Mouse (Mus musculus): ENCODE measurements around the gene Rnft2. TPM values are rescaled to one million over a fixed set of nuclear protein-coding genes. Genes with fewer than 3 reads are reported as not detected.

Rnft2 gene
- polyA plus RNA-seq, 1 experiment from 2014 or later: 4.9 TPM

- H3K36me3 ChIP-seq (replicated peaks): peaks cover 32% of the 10 kb centered on the region
- no peak overlapping the region for H3K27ac ChIP-seq
- WGBS: 85% methylated on average over 5 of the region's 5 CpGs
- H3K27me3 ChIP-seq (ENCODE audit: poor library complexity, severe bottlenecking): peaks cover 31% of the 10 kb centered on the region
- peaks cover 12% of the 10 kb centered on the region for H3K4me1 ChIP-seq
- H3K9me3 ChIP-seq: no peaks in the 10 kb centered on the region
- H3K4me3 ChIP-seq: no peak overlapping the region
- no peak for DNase-seq (ENCODE audit: extremely low spot score, low spot score)
Observed at GRCm38 (mm10) chr5:118265366-118265765, 20.4 kb upstream of the Rnft2 start.

DNA sequence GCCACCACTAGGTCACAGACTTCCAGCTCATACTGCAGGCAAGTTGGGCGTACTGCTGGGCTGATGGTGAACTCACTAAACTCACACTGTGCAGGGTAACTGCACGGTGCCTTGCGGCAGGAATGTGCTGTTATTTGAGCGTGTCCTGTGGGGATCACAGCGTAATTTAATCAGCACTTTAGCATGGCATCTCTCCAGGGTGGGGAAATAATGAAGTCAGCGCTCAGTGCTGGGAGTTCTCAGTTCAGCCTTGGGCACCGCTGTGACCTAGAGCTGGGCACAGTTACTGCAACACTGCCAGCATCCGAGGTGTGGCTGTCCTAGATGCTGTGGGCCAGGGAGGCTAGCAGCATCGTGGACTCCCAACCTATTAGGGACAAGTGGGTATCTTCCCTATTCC lies 19.4 kb upstream of the Rnft2 start:
- 87% methylated on average over 9 of the region's 9 CpGs for WGBS

DNA sequence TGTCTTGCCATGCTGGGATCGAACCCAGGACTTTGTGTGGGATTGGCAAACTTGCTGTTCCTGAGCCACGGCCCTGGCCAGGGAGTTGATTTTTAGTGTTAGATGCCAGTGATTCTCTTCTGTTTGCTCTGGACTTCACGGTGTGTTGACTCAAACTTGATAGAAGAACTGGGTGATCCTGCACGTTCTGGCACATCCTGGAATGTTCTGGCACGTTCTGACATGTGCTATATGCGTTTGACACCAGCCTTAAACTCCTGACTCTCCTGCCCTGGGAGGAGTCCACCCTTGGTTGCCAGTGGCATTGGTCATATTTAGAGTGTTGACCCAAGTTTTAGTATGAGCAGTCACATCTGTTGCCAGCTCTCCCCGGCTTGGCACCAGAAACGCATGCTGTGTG lies 17.5 kb upstream of the Rnft2 start:
- Histone ChIP-seq H3K27ac (no peak overlapping the region), H3K4me3 (no peak overlapping the region), H3K36me3 (replicated peaks) (peaks cover 62% of the 10 kb centered on the region), H3K9me3 (no peaks in the 10 kb centered on the region), H3K27me3 (ENCODE audit: poor library complexity, severe bottlenecking) (peaks cover 6% of the 10 kb centered on the region; the same call in 1 of the 2 replicates), H3K4me1 (peaks cover 10% of the 10 kb centered on the region)
- no peak for DNase-seq (ENCODE audit: extremely low spot score, low spot score)
- WGBS: 95% methylated on average over 8 of the region's 8 CpGs

More for the DNA sequence above, 19.4 kb upstream of the Rnft2 start:
- Histone ChIP-seq H3K27me3 (ENCODE audit: poor library complexity, severe bottlenecking) (peaks cover 20% of the 10 kb centered on the region), H3K9me3 (no peaks in the 10 kb centered on the region), H3K27ac (no peak overlapping the region), H3K4me3 (no peak overlapping the region), H3K4me1 (peaks cover 12% of the 10 kb centered on the region), H3K36me3 (replicated peaks) (peaks cover 43% of the 10 kb centered on the region)
- DNase-seq (ENCODE audit: extremely low spot score, low spot score): no peak

DNA sequence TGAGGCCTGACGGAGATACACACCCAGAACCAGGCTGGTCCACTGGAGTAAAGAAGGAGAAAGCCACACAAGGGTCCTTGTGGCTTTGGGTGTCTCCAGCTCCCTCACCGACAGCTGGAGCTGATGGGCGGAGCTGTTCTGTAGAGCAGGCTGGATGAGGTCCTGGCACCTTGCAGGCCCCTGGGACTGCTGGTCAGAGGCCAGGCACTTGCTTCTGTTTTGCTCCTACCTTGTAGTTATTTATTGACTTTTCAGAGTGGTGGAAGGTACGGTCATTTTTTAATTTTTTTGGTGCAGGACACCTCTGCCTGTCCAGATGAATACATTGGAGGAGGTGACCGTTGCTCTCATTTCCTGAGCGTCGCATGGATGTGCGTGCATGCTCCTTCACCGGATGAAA lies 16.3 kb upstream of the Rnft2 start:
- Histone ChIP-seq H3K9me3 (no peaks in the 10 kb centered on the region), H3K27ac (no peak overlapping the region), H3K27me3 (ENCODE audit: poor library complexity, severe bottlenecking) (no peaks in the 10 kb centered on the region), H3K36me3 (replicated peaks) (peaks cover 74% of the 10 kb centered on the region), H3K4me3 (no peak overlapping the region), H3K4me1 (peaks cover 7% of the 10 kb centered on the region)
- DNase-seq (ENCODE audit: extremely low spot score, low spot score): no peak
- 92% methylated on average over 9 of the region's 9 CpGs for WGBS

GRCm38 (mm10) chr5:118260642-118261041 lies 15.7 kb upstream of the Rnft2 start:
- DNase-seq (ENCODE audit: extremely low spot score, low spot score): no peak
- peaks cover 79% of the 10 kb centered on the region for H3K36me3 ChIP-seq (replicated peaks)
- WGBS: 95% methylated on average over 11 of the region's 11 CpGs
- peaks cover 7% of the 10 kb centered on the region for H3K4me1 ChIP-seq
- no peak overlapping the region for H3K4me3 ChIP-seq
- no peaks in the 10 kb centered on the region for H3K27me3 ChIP-seq (ENCODE audit: poor library complexity, severe bottlenecking)
- H3K27ac ChIP-seq: no peak overlapping the region
- H3K9me3 ChIP-seq: no peaks in the 10 kb centered on the region

DNA sequence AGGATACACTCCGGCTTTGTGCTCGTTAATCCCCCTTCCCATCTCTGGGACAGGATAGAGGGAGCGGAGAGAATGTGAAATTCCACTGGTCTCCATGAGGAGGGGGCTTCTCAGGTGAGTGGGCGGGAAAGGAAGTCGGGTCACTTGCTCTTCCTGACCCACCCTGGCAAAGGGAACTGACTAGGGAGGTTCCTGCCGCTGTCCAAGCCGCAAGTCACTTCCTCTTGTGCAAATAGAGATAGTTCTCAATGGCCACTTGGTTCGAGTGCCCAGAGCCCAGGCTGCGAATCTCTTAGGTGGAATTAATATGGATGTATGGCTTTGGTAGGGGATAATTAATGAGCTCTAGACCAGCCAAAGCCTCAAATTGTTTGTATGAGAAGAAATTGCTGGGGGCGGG lies 15.1 kb upstream of the Rnft2 start:
- no peaks in the 10 kb centered on the region for H3K9me3 ChIP-seq
- no peak overlapping the region for H3K27ac ChIP-seq
- WGBS: 89% methylated on average over 10 of the region's 10 CpGs
- no peaks in the 10 kb centered on the region for H3K27me3 ChIP-seq (ENCODE audit: poor library complexity, severe bottlenecking)
- DNase-seq (ENCODE audit: extremely low spot score, low spot score): no peak
- peaks cover 7% of the 10 kb centered on the region for H3K4me1 ChIP-seq
- peaks cover 81% of the 10 kb centered on the region for H3K36me3 ChIP-seq (replicated peaks)
- no peak overlapping the region for H3K4me3 ChIP-seq

DNA sequence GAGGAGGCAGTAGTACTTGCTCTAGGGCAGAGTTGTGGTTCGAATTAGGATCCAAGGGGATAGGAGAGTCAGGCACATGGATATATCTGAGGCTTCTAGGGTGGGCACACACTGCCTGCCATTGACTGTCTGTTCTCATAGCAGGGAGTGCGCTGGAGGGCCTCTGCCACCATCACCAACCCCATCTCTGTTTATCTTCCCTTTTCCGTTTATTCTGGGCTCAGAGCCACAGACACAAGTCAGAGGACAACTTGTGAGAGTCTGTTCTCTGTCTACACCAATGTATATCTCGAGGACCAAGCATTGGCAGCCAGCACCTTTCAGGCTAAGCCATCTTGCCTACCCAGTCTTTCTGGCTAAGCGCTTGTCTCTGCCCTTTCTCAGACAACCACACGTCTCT lies 14.7 kb upstream of the Rnft2 start:
- no peak for DNase-seq (ENCODE audit: extremely low spot score, low spot score)
- no peaks in the 10 kb centered on the region for H3K9me3 ChIP-seq
- no peak overlapping the region for H3K4me3 ChIP-seq
- H3K27ac ChIP-seq: no peak overlapping the region
- H3K27me3 ChIP-seq (ENCODE audit: poor library complexity, severe bottlenecking): no peaks in the 10 kb centered on the region
- WGBS: 95% methylated on average over 6 of the region's 6 CpGs
- H3K36me3 ChIP-seq (replicated peaks): peaks cover 81% of the 10 kb centered on the region
- H3K4me1 ChIP-seq: peaks cover 7% of the 10 kb centered on the region

- Histone ChIP-seq H3K4me1 (peaks cover 7% of the 10 kb centered on the region), H3K27me3 (ENCODE audit: poor library complexity, severe bottlenecking) (no peaks in the 10 kb centered on the region), H3K4me3 (no peak overlapping the region), H3K27ac (no peak overlapping the region), H3K9me3 (no peaks in the 10 kb centered on the region), H3K36me3 (replicated peaks) (peaks cover 81% of the 10 kb centered on the region)
- no peak for DNase-seq (ENCODE audit: extremely low spot score, low spot score)
- 85% methylated on average over 6 of the region's 6 CpGs for WGBS
Observed at GRCm38 (mm10) chr5:118259152-118259551, 14.2 kb upstream of the Rnft2 start.

- 94% methylated on average over 4 of the region's 4 CpGs for WGBS
- Histone ChIP-seq H3K27me3 (ENCODE audit: poor library complexity, severe bottlenecking) (no peaks in the 10 kb centered on the region), H3K9me3 (no peaks in the 10 kb centered on the region), H3K4me1 (peaks cover 9% of the 10 kb centered on the region), H3K27ac (no peak overlapping the region), H3K4me3 (no peak overlapping the region), H3K36me3 (replicated peaks) (peaks cover 70% of the 10 kb centered on the region)
- DNase-seq (ENCODE audit: extremely low spot score, low spot score): no peak
Observed at GRCm38 (mm10) chr5:118256981-118257380, 12.1 kb upstream of the Rnft2 start.

- H3K27ac ChIP-seq: no peak overlapping the region
- DNase-seq (ENCODE audit: extremely low spot score, low spot score): no peak
- H3K36me3 ChIP-seq (replicated peaks): peaks cover 67% of the 10 kb centered on the region
- no peak overlapping the region for H3K4me3 ChIP-seq
- WGBS: 91% methylated on average over 3 of the region's 3 CpGs
- no peaks in the 10 kb centered on the region for H3K27me3 ChIP-seq (ENCODE audit: poor library complexity, severe bottlenecking)
- no peaks in the 10 kb centered on the region for H3K9me3 ChIP-seq
- H3K4me1 ChIP-seq: 0 out of 2 replicates have a peak, but pooled peaks cover 5% of the 10 kb centered on the region
Observed at GRCm38 (mm10) chr5:118253551-118253950, 8.6 kb upstream of the Rnft2 start.

DNA sequence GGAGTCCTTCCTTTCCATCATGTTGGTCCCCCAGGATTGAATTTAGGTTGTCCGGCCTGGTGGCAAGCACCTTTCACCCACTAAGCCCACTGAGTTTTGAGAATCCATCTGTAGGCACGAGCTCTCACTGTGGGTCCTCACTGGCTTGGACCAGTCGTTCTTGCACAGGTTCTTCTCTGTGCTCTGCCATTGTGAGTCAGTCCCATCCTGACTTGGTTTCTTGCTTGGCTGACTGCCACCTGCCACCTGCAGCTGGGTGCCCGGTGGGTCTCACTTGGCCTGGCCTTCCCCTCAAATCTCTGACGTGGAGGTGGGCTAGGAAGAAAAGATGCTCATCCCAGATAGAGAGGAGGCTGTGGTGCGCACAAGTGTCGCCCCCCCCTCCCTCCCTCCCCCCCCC lies 6.1 kb upstream of the Rnft2 start:
- Histone ChIP-seq H3K4me3 (no peak overlapping the region), H3K9me3 (no peaks in the 10 kb centered on the region), H3K4me1 (peaks cover 18% of the 10 kb centered on the region), H3K27me3 (ENCODE audit: poor library complexity, severe bottlenecking) (no peaks in the 10 kb centered on the region), H3K27ac (no peak overlapping the region), H3K36me3 (replicated peaks) (peaks cover 51% of the 10 kb centered on the region)
- WGBS: 93% methylated on average over 7 of the region's 7 CpGs
- no peak for DNase-seq (ENCODE audit: extremely low spot score, low spot score)

DNA sequence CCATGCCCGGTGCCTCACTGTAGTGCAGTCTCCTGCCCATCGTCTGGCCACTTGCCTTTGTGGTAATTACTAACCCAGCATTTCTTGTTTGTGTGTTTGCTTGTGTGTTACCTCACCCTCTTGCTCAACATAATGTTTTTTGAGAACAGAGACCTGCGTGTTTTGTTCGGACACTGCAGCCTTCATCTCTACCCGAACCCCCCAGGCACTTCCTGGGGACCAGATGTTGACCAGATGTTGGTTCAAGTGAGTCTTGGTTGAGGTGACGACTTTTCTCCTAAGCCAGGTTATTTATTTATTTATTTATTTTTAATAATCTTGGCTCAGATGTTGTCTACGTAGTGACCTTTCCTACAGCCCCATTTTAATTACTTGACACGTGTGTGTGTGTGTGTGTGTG lies 2.5 kb upstream of the Rnft2 start:
- peaks cover 28% of the 10 kb centered on the region for H3K4me1 ChIP-seq
- no peak overlapping the region for H3K4me3 ChIP-seq
- no peaks in the 10 kb centered on the region for H3K27me3 ChIP-seq (ENCODE audit: poor library complexity, severe bottlenecking)
- 76% methylated on average over 8 of the region's 8 CpGs for WGBS
- no peak overlapping the region for H3K27ac ChIP-seq
- peaks cover 48% of the 10 kb centered on the region for H3K36me3 ChIP-seq (replicated peaks)
- DNase-seq (ENCODE audit: extremely low spot score, low spot score): no peak
- no peaks in the 10 kb centered on the region for H3K9me3 ChIP-seq

DNA sequence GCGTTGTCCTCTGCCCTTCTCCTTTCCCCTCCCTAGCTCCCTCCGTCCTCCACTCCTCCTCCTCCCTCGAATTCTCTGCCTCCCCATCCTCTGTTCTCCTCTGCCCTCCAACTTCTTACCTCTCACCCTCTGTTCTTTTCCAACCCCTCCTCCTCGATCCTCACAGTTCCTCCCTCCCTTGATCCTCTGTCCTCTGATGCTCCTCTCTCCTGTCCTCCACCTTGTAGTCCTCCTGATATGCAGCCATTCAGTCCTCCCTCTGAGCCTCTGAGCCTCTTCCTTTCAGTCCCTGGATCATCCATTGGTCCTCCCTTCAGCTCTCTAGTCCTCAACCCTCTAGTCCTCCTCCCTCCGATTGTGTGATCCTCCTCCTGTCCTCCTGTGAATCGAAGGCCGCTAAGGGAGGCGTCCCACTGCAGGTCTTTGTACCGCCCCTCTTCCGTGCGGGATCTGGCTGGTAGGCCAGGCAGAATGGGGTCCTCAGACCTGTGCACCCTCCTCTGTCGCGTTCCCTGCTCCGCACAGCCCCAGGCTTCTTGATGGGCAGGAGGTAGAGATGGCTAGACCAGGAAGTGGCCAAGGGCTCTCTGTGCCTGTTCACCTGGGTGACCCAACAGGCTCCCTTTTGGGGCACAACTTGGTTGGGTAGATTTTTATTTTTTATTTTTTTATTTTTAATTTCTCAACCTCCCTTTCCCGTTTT lies 841 bp upstream of the Rnft2 start:
- H3K36me3 ChIP-seq (replicated peaks): peaks cover 50% of the 10 kb centered on the region
- peak; percentile 27 for DNase-seq (ENCODE audit: extremely low spot score, low spot score)
- peaks cover 25% of the 10 kb centered on the region for H3K4me1 ChIP-seq
- H3K27ac ChIP-seq: peak overlapping the region; percentile 86
- WGBS: 7% methylated on average over 15 of the region's 15 CpGs
- H3K4me3 ChIP-seq: peak overlapping the region; percentile 68
- H3K9me3 ChIP-seq: no peaks in the 10 kb centered on the region
- H3K27me3 ChIP-seq (ENCODE audit: poor library complexity, severe bottlenecking): no peaks in the 10 kb centered on the region

- Histone ChIP-seq H3K4me3 (no peak overlapping the region), H3K4me1 (peaks cover 8% of the 10 kb centered on the region), H3K9me3 (no peaks in the 10 kb centered on the region), H3K27me3 (ENCODE audit: poor library complexity, severe bottlenecking) (no peaks in the 10 kb centered on the region), H3K27ac (no peak overlapping the region), H3K36me3 (replicated peaks) (peaks cover 42% of the 10 kb centered on the region)
- DNase-seq (ENCODE audit: extremely low spot score, low spot score): no peak
- 89% methylated on average over 12 of the region's 12 CpGs for WGBS
Observed at GRCm38 (mm10) chr5:118239671-118240070, 5.2 kb downstream of the Rnft2 start.
